Mouse (Mus musculus): Measurements from ENCODE around the gene Usp8. TPM values are rescaled to one million over a fixed set of nuclear protein-coding genes. Genes with fewer than 3 reads are reported as not detected.

Gene Usp8
- polyA plus RNA-seq, 1 experiment from 2014 or later: 12.9 TPM

GRCm38 (mm10) chr2:126787721-126788342 is 80.7 kb downstream of the Usp8 start:
- Histone ChIP-seq H3K9me3 (ENCODE audit: low read length) (no peaks in the 10 kb centered on the region), H3K4me2 (ENCODE audit: low read depth, low read length) (no peak overlapping the region), H3K9ac (replicated peaks) (no peak overlapping the region), H3K36me3 (replicated peaks; ENCODE audit: insufficient read depth, low read length) (peaks cover 17% of the 10 kb centered on the region), H3K27ac (ENCODE audit: low read depth) (no peak overlapping the region), H3K4me3 (ENCODE audit: low read depth, low read length) (no peak overlapping the region), H3K4me1 (ENCODE audit: insufficient read depth) (0 out of 2 replicates have a peak, but pooled peaks cover 2% of the 10 kb centered on the region), H3K27me3 (ENCODE audit: insufficient read depth, low read length) (no peaks in the 10 kb centered on the region)
- DNase-seq (no peak), ATAC-seq (no peak)
- 45% methylated on average over 9 of the region's 9 CpGs for WGBS (ENCODE audit: insufficient replicate concordance)
- no peak for TF ChIP-seq CTCF (IDR thresholded peaks at IDR 0.05; ENCODE audit: low read depth)
- no peak for TF ChIP-seq EP300 (IDR thresholded peaks at IDR 0.05; ENCODE audit: low read depth)

DNA sequence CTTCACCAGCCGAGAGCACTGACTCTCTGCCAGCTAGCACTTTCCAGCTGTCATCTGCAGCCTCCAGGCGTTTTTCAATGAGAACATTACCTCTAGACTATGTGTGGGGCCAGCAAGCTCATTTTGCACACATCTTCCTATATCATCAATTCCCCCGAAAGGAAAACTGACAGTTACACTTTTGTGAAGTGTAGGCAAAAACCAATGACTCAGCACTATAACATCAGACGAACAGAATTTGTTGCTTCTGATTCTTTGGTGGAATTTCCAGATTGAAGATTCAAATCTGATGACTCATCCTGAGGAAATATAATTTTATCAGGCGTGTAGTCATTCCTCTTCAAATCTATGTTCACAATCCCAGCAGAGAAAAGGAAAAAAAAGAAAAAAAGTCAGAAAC is 85.5 kb downstream of the Usp8 start:
- no peak for ATAC-seq
- H3K4me1 ChIP-seq (ENCODE audit: insufficient read depth): 0 out of 2 replicates have a peak, but pooled peaks cover 1% of the 10 kb centered on the region

DNA sequence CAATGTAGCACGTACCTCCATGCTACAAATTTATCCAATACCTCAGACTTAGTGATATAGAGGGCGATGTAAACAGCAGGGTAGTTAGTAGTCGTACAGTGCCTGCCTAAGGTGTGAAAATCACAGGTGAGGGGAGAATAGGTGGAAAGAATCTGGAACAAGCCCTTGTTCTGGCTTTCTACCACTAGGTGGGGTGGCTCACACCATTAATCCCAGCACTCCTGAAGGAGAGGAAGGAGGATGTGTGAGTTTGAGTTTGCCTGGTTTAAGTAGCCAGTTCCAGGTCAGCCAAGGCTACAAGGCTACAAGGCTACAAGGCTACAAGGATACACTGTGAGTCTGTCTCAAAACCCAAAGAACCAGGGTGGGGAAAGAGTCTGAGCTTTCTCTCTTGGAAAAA is 88.6 kb downstream of the Usp8 start:
- peaks cover 68% of the 10 kb centered on the region for H3K36me3 ChIP-seq (replicated peaks; ENCODE audit: insufficient read depth, low read length)

More for the DNA sequence above, 85.5 kb downstream of the Usp8 start:
- no peak overlapping the region for H3K4me3 ChIP-seq (ENCODE audit: low read depth, low read length)
- peaks cover 52% of the 10 kb centered on the region for H3K36me3 ChIP-seq (replicated peaks; ENCODE audit: insufficient read depth, low read length)
- WGBS (ENCODE audit: insufficient replicate concordance): 69% methylated on average over 5 of the region's 5 CpGs
- H3K9me3 ChIP-seq (ENCODE audit: low read length): no peaks in the 10 kb centered on the region
- TF ChIP-seq EP300 (IDR thresholded peaks at IDR 0.05; ENCODE audit: low read depth) (no peak), CTCF (IDR thresholded peaks at IDR 0.05; ENCODE audit: low read depth) (no peak)
- H3K4me2 ChIP-seq (ENCODE audit: low read depth, low read length): no peak overlapping the region
- H3K27me3 ChIP-seq (ENCODE audit: insufficient read depth, low read length): no peaks in the 10 kb centered on the region
- no peak overlapping the region for H3K9ac ChIP-seq (replicated peaks)
- no peak overlapping the region for H3K27ac ChIP-seq (ENCODE audit: low read depth)
- DNase-seq: no peak

GRCm38 (mm10) chr2:126798455-126798854 is 91.3 kb downstream of the Usp8 start:
- WGBS (ENCODE audit: insufficient replicate concordance): 88% methylated on average over 5 of the region's 5 CpGs
- no peak overlapping the region for H3K27ac ChIP-seq (ENCODE audit: low read depth)
- H3K4me1 ChIP-seq (ENCODE audit: insufficient read depth): no peaks in the 10 kb centered on the region
- peaks cover 69% of the 10 kb centered on the region for H3K36me3 ChIP-seq (replicated peaks; ENCODE audit: insufficient read depth, low read length)
- no peak overlapping the region for H3K4me2 ChIP-seq (ENCODE audit: low read depth, low read length)
- DNase-seq (no peak), ATAC-seq (no peak)
- H3K4me3 ChIP-seq (ENCODE audit: low read depth, low read length): no peak overlapping the region
- H3K9me3 ChIP-seq (ENCODE audit: low read length): no peaks in the 10 kb centered on the region
- H3K27me3 ChIP-seq (ENCODE audit: insufficient read depth, low read length): no peaks in the 10 kb centered on the region
- no peak for TF ChIP-seq CTCF (IDR thresholded peaks at IDR 0.05; ENCODE audit: low read depth)
- TF ChIP-seq EP300 (IDR thresholded peaks at IDR 0.05; ENCODE audit: low read depth): no peak
- no peak overlapping the region for H3K9ac ChIP-seq (replicated peaks)

More for the DNA sequence above, 88.6 kb downstream of the Usp8 start:
- Histone ChIP-seq H3K4me3 (ENCODE audit: low read depth, low read length) (no peak overlapping the region), H3K9ac (replicated peaks) (no peak overlapping the region), H3K4me2 (ENCODE audit: low read depth, low read length) (no peak overlapping the region), H3K9me3 (ENCODE audit: low read length) (no peaks in the 10 kb centered on the region), H3K27ac (ENCODE audit: low read depth) (no peak overlapping the region), H3K4me1 (ENCODE audit: insufficient read depth) (no peaks in the 10 kb centered on the region), H3K27me3 (ENCODE audit: insufficient read depth, low read length) (no peaks in the 10 kb centered on the region)
- ATAC-seq (no peak), DNase-seq (no peak)
- peak; percentile 57 for TF ChIP-seq CTCF (IDR thresholded peaks at IDR 0.05; ENCODE audit: low read depth)
- TF ChIP-seq EP300 (IDR thresholded peaks at IDR 0.05; ENCODE audit: low read depth): no peak
- WGBS (ENCODE audit: insufficient replicate concordance): 86% methylated on average over 3 of the region's 3 CpGs

GRCm38 (mm10) chr2:126801980-126802379 is 94.9 kb downstream of the Usp8 start:
- no peak overlapping the region for H3K4me2 ChIP-seq (ENCODE audit: low read depth, low read length)
- no peak overlapping the region for H3K9ac ChIP-seq (replicated peaks)
- H3K4me3 ChIP-seq (ENCODE audit: low read depth, low read length): no peak overlapping the region
- ATAC-seq: no peak
- 70% methylated on average over 3 of the region's 3 CpGs for whole genome bisulfite sequencing (ENCODE audit: insufficient replicate concordance)
- DNase-seq: no peak
- H3K36me3 ChIP-seq (replicated peaks; ENCODE audit: insufficient read depth, low read length): peaks cover 60% of the 10 kb centered on the region
- TF ChIP-seq EP300 (IDR thresholded peaks at IDR 0.05; ENCODE audit: low read depth) (no peak), CTCF (IDR thresholded peaks at IDR 0.05; ENCODE audit: low read depth) (no peak)
- no peaks in the 10 kb centered on the region for H3K27me3 ChIP-seq (ENCODE audit: insufficient read depth, low read length)
- H3K27ac ChIP-seq (ENCODE audit: low read depth): no peak overlapping the region
- H3K4me1 ChIP-seq (ENCODE audit: insufficient read depth): no peaks in the 10 kb centered on the region
- H3K9me3 ChIP-seq (ENCODE audit: low read length): no peaks in the 10 kb centered on the region

Other genes with a start within 250 kb of the Usp8 start
- 3.4 and 5.2 TPM in 2 replicates for gene Atp8b4, start 206.7 kb upstream of the Usp8 start, polyA plus RNA-seq (2015; fragmentation: Nextera tagmentation; extraction: Ambion mirVana)
- 1,036 and 1,041 TPM in 2 replicates for gene Slc27a2, start 154.9 kb upstream of the Usp8 start, polyA plus RNA-seq (2015; fragmentation: Nextera tagmentation; extraction: Ambion mirVana)
- 4.5 and 6.0 TPM in 2 replicates for gene Hdc, start 88.0 kb upstream of the Usp8 start, polyA plus RNA-seq (2015; fragmentation: Nextera tagmentation; extraction: Ambion mirVana)
- 12.6 and 13.2 TPM in 2 replicates for gene Gabpb1, start 31.0 kb upstream of the Usp8 start, polyA plus RNA-seq (2015; fragmentation: Nextera tagmentation; extraction: Ambion mirVana)
- gene Usp50, start 76.1 kb downstream of the Usp8 start, polyA plus RNA-seq (2015; fragmentation: Nextera tagmentation; extraction: Ambion mirVana): 1.6 TPM in 2 replicates
- gene Trpm7, start 168.9 kb downstream of the Usp8 start, polyA plus RNA-seq (2015; fragmentation: Nextera tagmentation; extraction: Ambion mirVana): 14.3 and 17.2 TPM in 2 replicates
- 40.5 and 43.4 TPM in 2 replicates for gene Sppl2a, start 225.9 kb downstream of the Usp8 start, polyA plus RNA-seq (2015; fragmentation: Nextera tagmentation; extraction: Ambion mirVana)